Mouse (Mus musculus) thymus, adult 2 months (tissue): ENCODE measurements around the gene Ppp1r1b.

Source experiments
- CTCF ChIP-seq: fragments of 200-500 bp; IDR thresholded peaks from 2 replicates; pipeline ENCODE4 v1.5.1; 2012; ENCODE audit warnings: mild to moderate bottlenecking, control low read depth, low read length, moderate library complexity, borderline replicate concordance; ENCODE audit not compliant: control insufficient read depth, poor library complexity, insufficient read depth; ENCODE audit errors: extremely low read depth
- POLR2A ChIP-seq: fragments of 200-500 bp; IDR thresholded peaks from 2 replicates; pipeline ENCODE4 v1.6.1; 2012; ENCODE audit warnings: mild to moderate bottlenecking, low read length, control low read depth, moderate library complexity; ENCODE audit not compliant: control insufficient read depth, poor library complexity, insufficient read depth; ENCODE audit errors: extremely low read depth

DNA sequence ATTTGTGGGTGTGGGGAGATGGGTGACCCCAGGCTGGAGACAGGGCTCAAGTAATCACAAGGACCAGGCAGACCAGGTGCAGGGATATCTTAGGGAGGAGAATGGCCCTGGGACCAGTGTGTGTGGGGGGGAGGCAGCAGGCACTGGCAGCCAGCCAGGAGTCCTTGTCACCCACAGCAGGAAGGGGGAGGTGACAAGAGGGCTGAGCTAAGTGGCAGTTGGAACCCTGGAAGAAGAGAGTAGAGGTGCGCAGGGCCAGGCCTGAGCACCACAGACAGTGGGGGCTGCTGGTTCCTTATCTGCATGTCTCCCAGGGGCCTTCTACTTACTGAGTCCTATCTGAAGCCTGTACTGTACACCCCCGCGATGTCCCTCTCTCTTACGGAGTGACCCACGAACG, 45.1 kb downstream of the Ppp1r1b start:
- TF ChIP-seq CTCF (peak; percentile 37; the same call in 1 of the 2 replicates), POLR2A (peak; percentile 86)
